Mouse (Mus musculus): ENCODE results near the gene Clec3a.
A peak's percentile ranks its signal among the peaks of the same experiment; 100 is the strongest.

DNA sequence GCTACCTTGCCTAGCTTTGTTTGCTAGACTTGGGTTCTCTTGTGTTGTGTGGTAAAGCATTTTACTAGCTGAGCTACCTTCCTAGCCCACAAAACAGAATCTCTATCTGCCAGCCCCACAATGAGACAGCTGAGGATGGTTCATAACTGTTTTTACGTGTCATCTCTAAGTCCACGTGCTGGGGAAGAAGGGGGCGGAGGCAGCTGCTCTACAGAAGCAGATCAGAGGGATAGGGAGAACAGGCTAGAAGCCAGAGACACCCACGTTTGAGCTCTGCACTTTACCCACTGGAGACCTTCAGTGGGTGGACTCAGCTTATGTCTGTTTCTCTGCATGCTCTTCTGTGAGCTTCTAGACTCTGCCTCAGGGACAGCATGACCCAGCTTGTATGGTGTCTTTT, 3.7 kb downstream of the Clec3a start:
- TF ChIP-seq REST (IDR thresholded peaks at IDR 0.05; ENCODE audit: insufficient read depth, insufficient read length) (no peak), POLR2A (IDR thresholded peaks at IDR 0.05; ENCODE audit: insufficient read length, low read depth) (no peak), MYOD1 (IDR thresholded peaks at IDR 0.05; ENCODE audit: control insufficient read depth in 1 of 3, insufficient read length in 2 of 3, low read depth in 2 of 3) (peak in 1 of 3 experiments; percentile 32), MYOG (IDR thresholded peaks at IDR 0.05; ENCODE audit: control insufficient read depth in 1 of 3, insufficient read depth in 1 of 3, insufficient read length in 2 of 3, low read depth in 2 of 3) (no peak), POLR2AphosphoS2 (IDR thresholded peaks at IDR 0.05; ENCODE audit: insufficient read length, low read depth) (no peak), USF1 (IDR thresholded peaks at IDR 0.05; ENCODE audit: low read depth) (no peak)

All from myocyte (in vitro differentiated cells).